Mouse (Mus musculus) spleen, adult 2 months (tissue): ENCODE measurements at regions not wholly inside any gene's neighbourhood (a gene's known extent, or its start where the extent isn't known, plus 50 kb on each side); places are given as distances from the start of the nearest gene placed in this dataset.

Experiments used
- CTCF ChIP-seq: fragments of 200-500 bp; IDR thresholded peaks from 2 replicates; pipeline ENCODE4 v1.5.1; 2011; ENCODE audit warnings: mild to moderate bottlenecking, inconsistent platforms; ENCODE audit not compliant: insufficient read depth, insufficient read length, insufficient replicate concordance; ENCODE audit errors: extremely low read depth
- POLR2A ChIP-seq: fragments of 200-500 bp; IDR thresholded peaks from 2 replicates; pipeline ENCODE4 v1.6.1; 2011; ENCODE audit warnings: low read depth, low read length, inconsistent platforms

DNA sequence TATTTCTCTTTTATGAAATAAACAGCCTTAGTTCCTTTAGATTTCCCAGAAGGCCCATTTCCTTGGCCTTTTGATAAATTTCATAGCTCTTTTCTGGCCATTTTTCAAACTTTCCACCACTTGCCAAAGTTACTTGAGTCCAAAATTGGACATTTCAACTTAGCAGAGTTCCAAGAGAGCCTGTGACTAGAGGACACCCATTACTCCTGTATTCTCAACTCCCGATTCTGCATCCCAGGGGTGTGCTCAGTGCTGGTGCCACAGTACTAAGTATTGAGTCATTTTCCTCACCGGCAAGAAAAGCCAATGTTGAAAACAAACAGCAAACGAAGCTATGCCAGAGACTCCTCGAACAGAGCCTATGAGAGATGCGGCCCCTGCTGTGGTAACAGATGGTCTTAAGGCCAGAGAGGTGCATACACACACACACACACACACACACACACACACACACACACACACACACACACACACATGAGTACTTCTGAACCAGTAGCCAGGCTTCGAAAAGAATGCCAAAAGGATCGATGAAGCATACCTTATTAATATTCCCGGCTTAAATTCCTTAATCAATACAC is 126.5 kb downstream of the Tmx1 start:
- no peak for TF ChIP-seq POLR2A
- no peak for TF ChIP-seq CTCF
